Mouse (Mus musculus) heart, adult 2 months (tissue): ENCODE measurements around the gene Aatk.

Experiments used
- CTCF ChIP-seq: fragments of 200-600 bp; IDR thresholded peaks from 2 replicates; pipeline ENCODE4 v1.8.1; 2022; ENCODE audit warnings: antibody characterized with exemption, mild to moderate bottlenecking, moderate library complexity
- POLR2A ChIP-seq: fragments of 200-500 bp; IDR thresholded peaks from 2 replicates; pipeline ENCODE4 v1.6.1; 2011; ENCODE audit warnings: mild to moderate bottlenecking, low read depth, low read length, control low read depth; ENCODE audit not compliant: insufficient read depth

GRCm38 (mm10) chr11:120029431-120030144, 17.4 kb downstream of the Aatk start:
- TF ChIP-seq CTCF = no peak
- TF ChIP-seq POLR2A = no peak
